Mouse (Mus musculus) Patski (cell line): ENCODE measurements around the gene Wfdc21. TPM values are rescaled to one million over a fixed set of nuclear protein-coding genes. Genes with fewer than 3 reads are reported as not detected.

ENCODE experiments used
- ATAC-seq: fragments of 100-300 bp; one replicate; pipeline ENCODE4 v1.8.0; 2021
- CTCF ChIA-PET: fragments of 350-600 bp; sonication (Branson Sonifier 250); formaldehyde crosslinking; loops from one replicate; lab custom pipeline; 2022; ENCODE audit warnings: inconsistent platforms; lab: Charles Lee
- POLR2A ChIA-PET: fragments of 350-600 bp; sonication (Branson Sonifier 250); formaldehyde crosslinking; loops from one replicate; lab custom pipeline; 2022; ENCODE audit warnings: antibody characterized with exemption, inconsistent platforms; lab: Charles Lee
- DNase-seq: peaks from one replicate; pipeline ENCODE4 v3.0.0-alpha.2; 2011; ENCODE audit warnings: low read depth, low spot score
- H3K27me3 ChIP-seq: fragments of 371-371 bp; one replicate; pipeline ENCODE4 v1.5.1; 2021
- CTCF ChIP-seq: fragments of 100-300 bp; IDR thresholded peaks from one replicate; pipeline ENCODE4 v1.5.1; 2021
- in situ Hi-C: fragments of 300-500 bp; cut with MboI; formaldehyde crosslinking; loops from 3 replicates; pipeline ENCODE4 v1.11.1; 2018; ENCODE audit warnings: low pct_unique_long_range_greater_than_20kb, mixed read lengths
- polyA plus RNA-seq: library from polyadenylated mRNA; unstranded; gene quantifications from one replicate; pipeline ENCODE4 v1.2.3, GENCODE M21; 2021

Wfdc21 gene
- polyA plus RNA-seq, 1 experiment from 2014 or later, result not detected

GRCm38 (mm10) chr11:83793264-83793663 is 46.5 kb downstream of the Wfdc21 start:
- H3K27me3 ChIP-seq, result no peaks in the 10 kb centered on the region
- TF ChIP-seq CTCF, result no peak
- in situ Hi-C loops, result loop anchor here (25.0 kb wide), 1 partner anchor 1044 kb away; the partner anchor contains the start of gene Dhrs11
- no peak for DNase-seq
- ATAC-seq, result no peak
- POLR2A ChIA-PET, result no interaction called here
- CTCF ChIA-PET, result no interaction called here

- H3K27me3 ChIP-seq, result no peaks in the 10 kb centered on the region
- ATAC-seq, result no peak
- DNase-seq, result no peak
- no peak for TF ChIP-seq CTCF
- in situ Hi-C loops, result loop anchor here (25.0 kb wide), 1 partner anchor 1041 kb away; the partner anchor contains the start of gene Dhrs11
- ChIA-PET CTCF (no interaction called here), POLR2A (no interaction called here)
Observed at GRCm38 (mm10) chr11:83796112-83796511, 49.4 kb downstream of the Wfdc21 start.

GRCm38 (mm10) chr11:83796980-83797608 is 50.4 kb downstream of the Wfdc21 start:
- ATAC-seq, result peak; percentile 17
- in situ Hi-C loops, result loop anchor here (25.0 kb wide), 1 partner anchor 1040 kb away; the partner anchor contains the start of gene Dhrs11
- DNase-seq, result no peak
- no peaks in the 10 kb centered on the region for H3K27me3 ChIP-seq
- POLR2A ChIA-PET, result no interaction called here
- TF ChIP-seq CTCF, result no peak
- CTCF ChIA-PET, result interaction anchor here (1.3 kb wide), 1 partner anchor 13 kb away, joined by 4 read pairs; no protein-coding TSS in a partner anchor

GRCm38 (mm10) chr11:83799871-83800430 is 53.2 kb downstream of the Wfdc21 start:
- TF ChIP-seq CTCF, result no peak
- in situ Hi-C loops, result loop anchor here (5.0 to 25.0 kb wide), 2 partner anchors 137 to 1037 kb away; partner anchors contain the start of gene Dhrs11
- ChIA-PET POLR2A (no interaction called here), CTCF (no interaction called here)
- DNase-seq (no peak), ATAC-seq (no peak)
- H3K27me3 ChIP-seq, result no peaks in the 10 kb centered on the region

- H3K27me3 ChIP-seq, result no peaks in the 10 kb centered on the region
- DNase-seq, result no peak
- ChIA-PET POLR2A (no interaction called here), CTCF (interaction anchor here (0.7 to 2.3 kb wide), 14 partner anchors 9 to 241 kb away, joined by 3 to 12 read pairs (median 4); partner anchors contain the start of genes Ddx52 and Hnf1b)
- in situ Hi-C loops, result loop anchor here (5.0 kb wide), 1 partner anchor 135 kb away; no protein-coding TSS in a partner anchor
- TF ChIP-seq CTCF, result no peak
- ATAC-seq, result no peak
Observed at GRCm38 (mm10) chr11:83802166-83802565, 55.4 kb downstream of the Wfdc21 start.

Other genes starting within 250 kb of the Wfdc21 start
- not detected for gene Heatr9, start 224.8 kb upstream of the Wfdc21 start, polyA plus RNA-seq
- gene Ccl5, start 216.4 kb upstream of the Wfdc21 start, polyA plus RNA-seq, result 0.65 TPM
- 0.42 TPM for gene Ccl9, start 168.3 kb upstream of the Wfdc21 start, polyA plus RNA-seq
- gene Ccl6, start 153.9 kb upstream of the Wfdc21 start, polyA plus RNA-seq, result not detected
- not detected for gene Rpl9-ps1, start 101.3 kb upstream of the Wfdc21 start, polyA plus RNA-seq
- gene Ccl3, start 97.6 kb upstream of the Wfdc21 start, polyA plus RNA-seq, result not detected
- not detected for gene Ccl4, start 84.4 kb upstream of the Wfdc21 start, polyA plus RNA-seq
- not detected for gene Wfdc17, start 42.9 kb upstream of the Wfdc21 start, polyA plus RNA-seq
- not detected for gene Wfdc18, start 37.9 kb upstream of the Wfdc21 start, polyA plus RNA-seq
- gene Heatr6, start 6.8 kb downstream of the Wfdc21 start, polyA plus RNA-seq, result 17.6 TPM
- gene Hnf1b, start 103.1 kb downstream of the Wfdc21 start, polyA plus RNA-seq, result 167 TPM
- 43.0 TPM for gene Ddx52, start 195.1 kb downstream of the Wfdc21 start, polyA plus RNA-seq
- gene Synrg, start 217.5 kb downstream of the Wfdc21 start, polyA plus RNA-seq, result 34.3 TPM